Mouse (Mus musculus): ENCODE results near the gene Ephb1.

Gene Ephb1

DNA sequence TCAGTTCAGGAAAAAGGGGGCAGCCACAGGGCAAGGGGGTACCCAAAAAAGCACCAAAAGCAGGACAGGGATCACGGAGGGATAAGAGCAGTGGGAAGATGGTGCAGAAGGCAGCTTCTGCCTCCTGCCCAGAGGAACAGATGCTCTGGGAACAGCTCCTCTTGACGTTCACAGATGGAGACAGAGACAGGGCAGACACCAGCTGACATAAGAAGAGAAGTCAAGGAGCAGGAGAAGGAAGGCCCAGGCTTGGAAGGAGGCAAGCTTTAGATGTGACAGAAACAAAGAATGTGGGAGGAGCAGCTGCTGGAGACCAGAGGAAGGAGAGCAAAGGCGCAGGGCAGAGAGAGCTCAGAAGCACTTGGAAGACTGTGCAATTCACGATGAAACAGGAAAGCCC lies 398.3 kb downstream of the Ephb1 start:
- no peak for DNase-seq

- DNase-seq = no peak
Measured at GRCm38 (mm10) chr9:101954529-101954928, 400.0 kb downstream of the Ephb1 start.

GRCm38 (mm10) chr9:101950101-101950500 lies 404.4 kb downstream of the Ephb1 start:
- DNase-seq = no peak

DNA sequence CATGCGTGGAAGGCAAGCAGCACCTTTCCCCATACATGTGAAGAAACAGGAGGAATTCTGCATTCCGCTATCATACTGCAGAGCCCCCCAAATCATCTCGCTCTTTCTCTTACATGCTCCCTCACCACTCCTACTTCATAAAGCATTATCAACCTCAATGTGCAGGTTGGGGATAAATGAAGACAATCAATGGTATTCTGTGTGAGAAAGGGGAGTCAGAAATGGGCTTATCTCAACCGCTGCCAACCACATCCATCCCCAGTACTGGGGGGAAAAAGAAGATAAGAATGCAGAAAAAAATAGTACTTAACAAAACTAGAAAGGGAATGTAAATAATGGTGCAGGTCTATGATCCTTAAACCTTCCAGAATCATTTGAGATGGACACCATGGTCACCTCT lies 408.7 kb downstream of the Ephb1 start:
- DNase-seq = no peak

GRCm38 (mm10) chr9:101945326-101945725 lies 409.2 kb downstream of the Ephb1 start:
- peak; percentile 19 for DNase-seq

DNA sequence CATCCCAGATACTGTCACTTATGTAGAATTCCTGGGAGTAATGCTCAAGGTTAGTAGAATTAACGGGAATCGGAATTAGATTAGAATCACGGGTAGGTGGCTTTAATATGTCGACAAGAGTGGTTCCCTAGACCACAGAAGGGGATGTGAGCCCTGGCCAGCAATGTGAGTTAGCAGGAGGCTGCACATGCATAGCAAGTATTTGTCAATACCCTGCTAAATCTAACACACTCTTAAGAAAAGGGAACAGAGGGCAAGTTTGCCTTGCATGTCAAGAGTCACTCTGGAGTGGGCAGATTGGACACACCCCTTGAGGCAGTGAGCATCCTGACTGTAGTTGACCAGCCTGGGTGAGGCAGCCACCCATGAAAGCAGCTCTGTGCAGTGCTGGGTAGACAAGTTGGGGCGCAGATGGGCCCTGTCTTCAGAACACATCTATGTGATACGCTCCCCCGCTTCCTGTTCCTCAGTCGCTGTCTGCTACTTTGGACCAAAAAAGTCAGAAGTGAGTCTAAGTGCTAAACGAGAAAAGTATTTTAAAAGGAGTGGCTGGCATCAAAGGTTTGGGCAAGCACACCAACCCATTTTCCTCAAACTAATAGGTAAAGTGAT lies 412.3 kb downstream of the Ephb1 start:
- DNase-seq = no peak

GRCm38 (mm10) chr9:101940182-101940581 lies 414.3 kb downstream of the Ephb1 start:
- DNase-seq = no peak

GRCm38 (mm10) chr9:101939006-101939405 lies 415.5 kb downstream of the Ephb1 start:
- DNase-seq = no peak

GRCm38 (mm10) chr9:101938066-101938465 lies 416.4 kb downstream of the Ephb1 start:
- DNase-seq = no peak

GRCm38 (mm10) chr9:101934887-101935286 lies 419.6 kb downstream of the Ephb1 start:
- no peak for DNase-seq

DNA sequence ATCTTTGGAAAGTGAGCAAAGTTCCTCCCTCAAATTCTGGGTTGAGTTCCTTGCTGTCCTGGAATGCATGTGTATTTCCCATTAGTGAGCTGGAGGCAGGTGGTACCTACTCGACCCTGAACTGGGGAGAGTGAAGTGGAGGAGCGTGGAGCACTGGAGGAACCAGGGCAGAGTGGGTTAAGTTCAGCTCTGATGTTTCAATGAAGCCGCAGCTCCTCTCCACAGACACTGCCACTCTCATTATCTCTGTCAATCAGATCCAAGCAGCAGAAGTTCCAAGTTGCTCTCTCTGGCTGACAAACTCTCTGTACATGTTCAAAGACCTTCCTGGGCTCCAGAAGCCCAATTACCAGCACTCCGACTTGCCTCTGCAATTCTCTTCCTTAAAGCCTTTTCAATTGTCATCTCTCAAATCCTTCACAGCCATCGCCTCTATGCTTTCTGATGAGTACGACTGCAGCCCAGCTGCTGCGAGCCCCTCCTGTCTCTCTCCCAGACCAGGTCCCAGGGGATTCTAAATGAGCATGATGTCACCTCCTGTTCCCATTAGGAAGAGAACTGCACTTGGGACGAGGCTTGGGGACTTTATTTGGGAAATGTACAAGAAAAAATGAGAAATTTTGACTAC lies 420.4 kb downstream of the Ephb1 start:
- no peak for DNase-seq

GRCm38 (mm10) chr9:101924829-101925228 lies 429.7 kb downstream of the Ephb1 start:
- DNase-seq = no peak

DNA sequence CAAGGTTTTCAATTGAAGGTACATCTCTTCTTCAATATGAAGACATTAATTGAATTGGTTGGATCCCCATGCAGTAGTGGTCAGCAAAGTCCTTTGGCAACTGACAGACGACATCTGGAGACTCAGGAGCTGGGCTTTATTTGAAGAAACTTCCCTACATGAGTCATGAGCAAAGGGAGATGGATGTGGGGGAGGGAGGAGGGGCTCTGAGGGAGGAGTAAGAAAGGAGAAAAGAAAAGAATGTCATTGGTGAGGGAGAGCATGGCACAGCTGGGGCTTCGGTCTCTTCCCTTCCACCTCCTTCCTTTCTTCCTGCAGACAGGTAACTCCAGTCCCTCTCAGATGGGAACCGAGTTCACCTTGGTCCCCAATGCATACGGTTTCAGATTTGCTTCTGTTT lies 431.6 kb downstream of the Ephb1 start:
- DNase-seq = no peak

DNA sequence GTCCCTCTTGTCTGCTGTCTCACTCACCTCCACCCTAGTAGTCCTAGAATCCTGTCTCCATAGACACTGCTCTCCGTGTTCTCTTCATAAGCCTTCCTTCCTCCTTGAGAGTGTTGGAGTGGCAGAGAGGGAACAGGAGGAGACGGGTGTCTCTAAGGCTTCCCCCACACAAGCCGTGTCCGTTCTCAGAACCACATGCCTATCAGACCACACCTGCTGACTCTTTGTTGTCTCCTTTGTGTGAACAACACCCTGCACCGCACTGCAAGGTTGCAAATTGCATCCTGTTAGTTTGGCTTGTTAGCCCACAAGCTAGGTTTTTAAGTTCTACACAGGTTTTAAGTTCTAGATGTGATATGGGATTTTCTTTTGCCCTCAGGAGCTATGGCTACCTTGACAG lies 435.2 kb downstream of the Ephb1 start:
- DNase-seq = no peak

- no peak for DNase-seq
Measured at GRCm38 (mm10) chr9:101918771-101919170, 435.7 kb downstream of the Ephb1 start.

DNA sequence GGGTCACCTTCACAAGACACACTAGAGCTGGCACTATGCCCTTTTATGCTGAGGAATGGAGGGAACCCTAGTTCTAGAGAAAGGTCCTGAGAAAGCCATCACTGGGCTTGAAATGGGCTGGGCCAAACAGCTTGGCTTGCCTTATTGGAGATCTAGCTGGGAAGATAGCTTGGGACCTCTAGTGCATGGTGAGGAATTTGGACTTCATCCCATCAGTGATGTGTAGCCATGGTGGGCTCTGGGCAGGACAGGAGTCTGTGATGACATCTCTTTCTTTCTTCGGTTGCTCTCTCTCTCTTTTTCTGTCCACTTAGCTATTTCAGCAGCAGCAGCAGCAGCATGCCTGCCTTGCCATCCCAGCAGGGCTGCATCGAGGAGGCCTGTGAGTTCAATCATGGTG lies 439.4 kb downstream of the Ephb1 start:
- no peak for DNase-seq

GRCm38 (mm10) chr9:101911176-101911866 lies 443.2 kb downstream of the Ephb1 start:
- DNase-seq = no peak

DNA sequence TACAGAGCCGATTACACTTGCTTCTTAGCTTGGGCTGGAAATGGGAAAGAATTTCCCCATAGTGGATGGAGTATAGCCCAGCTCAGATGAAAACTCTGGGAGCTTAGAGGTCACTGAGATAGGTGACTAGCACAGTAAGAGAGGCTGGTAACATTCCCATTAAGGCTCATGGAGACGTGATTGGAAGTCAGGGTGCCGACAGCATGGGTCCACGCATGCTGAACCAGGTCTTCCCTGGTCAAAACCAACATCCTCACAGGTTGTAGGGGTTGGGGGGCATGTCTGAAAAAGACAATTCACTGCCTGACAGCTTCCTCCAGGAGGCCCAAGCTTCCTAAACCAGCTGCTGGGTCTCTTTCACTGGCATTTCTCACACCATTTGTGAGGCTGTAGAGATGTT lies 445.0 kb downstream of the Ephb1 start:
- DNase-seq = no peak

DNA sequence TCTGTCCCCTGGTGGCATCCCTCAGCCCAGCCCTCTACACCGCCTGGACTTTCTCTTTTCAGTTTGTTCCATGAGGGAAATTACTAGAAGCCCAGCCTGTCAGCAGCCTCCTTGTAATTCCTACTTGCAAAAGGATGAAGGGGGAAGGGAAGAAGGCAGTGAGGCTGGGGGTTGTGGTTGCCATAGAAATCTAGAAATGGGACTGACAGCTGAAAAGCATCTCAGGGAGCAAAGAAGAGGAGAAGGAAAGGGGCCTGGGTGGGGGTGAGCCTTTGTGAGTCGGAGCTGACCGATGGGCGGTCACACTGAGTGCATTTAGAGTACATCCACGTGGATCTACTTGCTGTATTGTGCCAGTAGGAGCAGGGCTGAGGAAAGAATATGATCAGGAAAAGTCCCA lies 445.6 kb downstream of the Ephb1 start:
- no peak for DNase-seq

GRCm38 (mm10) chr9:101907747-101908255 lies 446.7 kb downstream of the Ephb1 start:
- no peak for DNase-seq

GRCm38 (mm10) chr9:101903406-101903805 lies 451.1 kb downstream of the Ephb1 start:
- DNase-seq = no peak

- DNase-seq = no peak
Measured at GRCm38 (mm10) chr9:101897851-101898250, 456.6 kb downstream of the Ephb1 start.

GRCm38 (mm10) chr9:101883295-101883694 lies 471.2 kb downstream of the Ephb1 start:
- peak; percentile 87 for DNase-seq
